Mouse (Mus musculus): ENCODE results near the gene Ppp1r1a.

Ppp1r1a gene

DNA sequence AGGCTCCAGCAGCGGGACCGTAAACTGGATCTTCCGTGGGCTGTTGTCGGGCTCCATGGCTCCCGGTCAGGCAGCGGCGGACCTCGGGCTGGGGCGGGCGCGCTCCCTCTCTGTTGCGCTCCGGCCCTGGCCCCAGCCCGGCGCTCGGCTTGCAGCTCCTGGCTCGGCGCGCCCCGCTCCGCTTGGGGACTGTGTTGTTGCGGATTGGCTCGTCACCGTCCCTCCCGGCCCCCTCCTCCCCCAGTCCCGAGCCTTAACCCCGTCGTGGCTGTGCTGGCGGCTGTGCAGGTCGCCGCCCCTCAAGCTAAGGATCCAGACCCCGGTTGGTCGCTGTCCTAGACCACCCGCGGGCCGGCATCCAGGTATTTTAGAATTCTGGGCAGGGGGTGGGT is at the start of gene Ppp1r1a:
Gene Ppp1r1a (minus strand): TSS at position 182 of the 392 bp plus-strand sequence.
- DNase-seq (ENCODE audit: low spot score) = no peak

GRCm38 (mm10) chr15:103585876-103586275 is 48.1 kb upstream of the Ppp1r1a start:
- no peak for DNase-seq (ENCODE audit: low spot score)

DNA sequence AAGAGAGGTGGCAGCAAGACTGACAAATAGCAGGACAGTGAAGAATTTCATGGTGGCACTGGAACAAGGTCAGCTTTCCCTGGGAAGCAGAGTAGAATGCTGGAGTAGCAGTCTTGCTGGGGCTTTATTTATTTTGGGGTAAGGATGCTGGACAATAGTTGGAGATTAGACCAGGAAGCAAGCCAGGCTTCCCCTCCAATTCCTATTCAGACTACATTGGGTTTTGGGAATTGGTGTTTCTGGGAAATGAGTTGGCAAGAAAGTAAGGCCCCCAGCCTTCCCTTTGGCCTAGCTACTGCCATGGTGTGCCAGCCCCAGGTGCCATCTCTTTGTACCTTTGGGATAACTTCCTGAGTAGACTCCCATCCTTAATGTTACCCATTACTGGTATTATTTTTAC is 27.2 kb upstream of the Ppp1r1a start, which contains the start of gene Glycam1:
Gene Glycam1 (minus strand): TSS at position 101 of the 400 bp plus-strand sequence.
- DNase-seq (ENCODE audit: low spot score) = no peak

GRCm38 (mm10) chr15:103552096-103552690 is 14.4 kb upstream of the Ppp1r1a start:
- DNase-seq (ENCODE audit: low spot score) = no peak

- DNase-seq (ENCODE audit: low spot score) = no peak
Measured at GRCm38 (mm10) chr15:103551053-103551452, 13.2 kb upstream of the Ppp1r1a start.

- DNase-seq (ENCODE audit: low spot score) = no peak
Measured at GRCm38 (mm10) chr15:103549475-103549874, 11.7 kb upstream of the Ppp1r1a start.

- DNase-seq (ENCODE audit: low spot score) = no peak
Measured at GRCm38 (mm10) chr15:103547983-103548382, 10.2 kb upstream of the Ppp1r1a start.

DNA sequence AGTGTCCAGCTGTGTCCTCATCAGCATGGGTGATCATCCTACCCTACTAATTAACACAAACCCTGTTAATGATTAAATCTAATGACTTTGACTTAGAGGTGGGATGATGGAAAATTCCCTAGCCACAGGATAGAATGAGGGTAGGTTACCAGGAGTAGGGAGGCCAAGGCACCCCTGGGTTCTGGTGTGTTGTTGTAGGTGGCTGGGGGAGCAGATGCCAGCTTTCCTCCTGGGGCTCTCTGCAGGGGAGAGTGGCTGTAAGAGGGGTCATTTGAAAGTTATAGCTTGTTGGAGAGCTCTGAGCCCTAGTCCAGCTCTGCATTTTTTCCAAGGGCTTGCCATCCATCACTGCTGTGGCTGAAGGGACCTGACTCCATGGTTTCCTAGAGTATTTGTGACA is 4.7 kb upstream of the Ppp1r1a start:
- no peak for DNase-seq (ENCODE audit: low spot score)

DNA sequence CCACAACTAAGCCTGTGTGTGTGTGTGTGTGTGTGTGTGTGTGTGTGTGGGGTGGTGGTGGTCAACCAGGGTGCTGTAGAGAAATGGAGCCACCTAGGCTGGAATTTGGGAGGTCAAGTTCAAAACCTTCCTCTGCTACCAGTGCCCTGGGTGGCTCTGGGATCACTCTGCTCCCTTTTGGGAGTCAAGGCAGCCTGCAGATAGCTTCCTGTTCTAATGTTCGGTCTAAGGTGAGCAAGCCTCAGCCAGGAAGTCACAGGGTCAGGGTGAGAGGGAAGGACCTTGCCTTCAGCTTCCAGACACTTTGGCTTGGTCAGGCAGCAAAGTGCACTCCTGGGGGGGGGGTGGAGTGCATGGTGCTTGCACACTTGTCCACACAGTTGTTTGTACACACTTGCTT is 2.8 kb upstream of the Ppp1r1a start:
- no peak for DNase-seq (ENCODE audit: low spot score)

DNA sequence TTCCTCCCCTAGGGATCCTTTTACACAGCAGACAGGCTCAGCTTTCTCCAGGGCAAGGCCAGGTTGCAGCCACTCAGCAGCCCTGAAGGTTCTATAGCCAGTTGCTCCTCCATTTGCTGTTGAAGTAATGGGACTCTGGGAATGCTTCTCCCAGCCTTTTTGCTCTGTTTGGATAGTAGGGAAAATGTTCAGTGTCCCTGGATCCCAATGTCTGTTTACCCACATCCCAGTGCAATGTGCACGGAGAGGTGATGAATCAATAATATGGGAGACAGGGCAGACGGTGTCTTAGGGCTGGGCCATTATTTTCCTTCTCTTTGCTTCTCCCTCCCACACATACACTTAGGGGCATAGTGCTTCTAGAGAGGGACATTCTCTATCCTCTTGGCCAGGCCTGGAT is 1.5 kb upstream of the Ppp1r1a start:
- no peak for DNase-seq (ENCODE audit: low spot score)

DNA sequence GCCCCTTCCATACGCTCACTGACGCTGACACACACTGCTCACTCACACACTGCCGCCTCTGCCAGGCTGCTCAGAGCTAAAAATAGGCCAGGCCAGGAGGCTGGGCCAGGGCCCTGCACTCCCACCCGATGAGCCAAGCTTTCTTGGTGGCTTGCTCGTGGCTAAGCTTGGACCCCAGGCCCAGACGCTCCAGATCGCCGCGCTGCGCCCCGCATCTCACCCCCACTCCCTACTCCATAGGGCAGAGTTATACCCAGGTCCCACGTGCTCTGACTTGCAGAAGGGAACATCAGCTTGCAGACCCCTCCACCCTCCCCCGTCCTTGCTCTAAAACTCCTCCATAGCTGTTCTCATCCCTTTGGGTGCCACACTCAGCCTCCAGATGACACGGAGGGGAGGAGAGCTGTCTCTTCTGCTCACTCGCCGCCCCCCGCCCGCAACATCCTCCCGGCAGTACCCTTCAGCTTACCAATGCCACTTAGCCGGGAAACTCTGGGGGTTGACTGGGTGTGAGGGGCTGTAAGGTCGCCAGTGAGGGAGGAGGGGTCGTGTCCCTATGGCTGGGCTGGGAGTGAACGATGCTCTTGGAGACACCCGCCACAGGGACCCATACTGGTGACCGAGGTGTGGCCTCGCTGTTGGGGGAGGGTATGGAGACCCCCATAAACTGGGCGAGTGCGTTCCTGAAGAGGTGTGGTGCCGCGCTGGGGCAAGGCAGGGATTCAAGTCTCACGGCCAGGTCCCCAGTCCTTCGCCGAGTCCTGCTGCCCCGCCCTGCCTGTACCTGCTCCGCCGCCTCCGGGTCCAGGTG is 587 bp downstream of the Ppp1r1a start:
- no peak for DNase-seq (ENCODE audit: low spot score)

DNA sequence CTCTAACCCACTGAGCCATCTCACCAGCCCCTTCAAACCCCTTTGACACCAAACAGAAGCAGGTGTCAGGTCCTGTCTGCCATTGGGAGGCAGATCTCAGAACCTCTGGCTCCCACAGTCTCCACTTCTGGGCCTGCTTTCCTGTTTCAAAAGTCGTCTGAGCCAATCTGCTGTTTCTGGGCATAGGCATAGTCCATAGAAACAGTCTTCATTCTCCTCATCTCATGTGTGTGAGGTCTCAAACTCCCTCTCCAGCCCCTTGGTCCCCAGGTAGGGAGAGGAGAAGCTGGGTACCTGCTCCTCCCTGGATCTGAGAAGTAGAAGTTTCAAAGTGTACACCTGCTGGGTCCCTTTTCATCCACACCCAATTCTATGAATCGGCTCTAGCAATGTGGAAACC is 1.3 kb downstream of the Ppp1r1a start:
- DNase-seq (ENCODE audit: low spot score) = no peak

GRCm38 (mm10) chr15:103535786-103536185 is 2.0 kb downstream of the Ppp1r1a start:
- no peak for DNase-seq (ENCODE audit: low spot score)

DNA sequence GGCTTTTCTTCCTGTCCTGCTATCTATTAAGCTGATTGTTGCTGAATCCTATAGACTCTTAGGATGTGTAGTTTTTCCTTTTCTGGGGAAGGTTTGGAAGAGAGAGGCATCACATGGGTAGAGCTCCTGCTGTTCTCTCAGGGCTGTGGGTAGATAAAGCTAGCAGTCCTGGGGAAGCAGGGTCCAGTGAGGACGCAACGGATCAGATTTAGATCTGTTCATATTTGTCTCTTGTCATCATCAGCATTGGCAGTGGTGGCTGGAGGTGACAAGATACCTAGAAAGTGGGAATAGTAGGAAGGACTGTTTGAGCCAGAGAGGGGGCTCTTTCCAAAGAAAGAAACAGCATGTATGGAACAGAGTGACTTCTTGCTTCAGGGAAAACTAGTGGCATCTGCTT is 2.8 kb downstream of the Ppp1r1a start:
- DNase-seq (ENCODE audit: low spot score) = no peak

GRCm38 (mm10) chr15:103534054-103534620 is 3.7 kb downstream of the Ppp1r1a start:
- DNase-seq (ENCODE audit: low spot score) = no peak

GRCm38 (mm10) chr15:103530372-103530771 is 7.4 kb downstream of the Ppp1r1a start:
- no peak for DNase-seq (ENCODE audit: low spot score)

- DNase-seq (ENCODE audit: low spot score) = no peak
Measured at GRCm38 (mm10) chr15:103523156-103523555, 14.6 kb downstream of the Ppp1r1a start.

DNA sequence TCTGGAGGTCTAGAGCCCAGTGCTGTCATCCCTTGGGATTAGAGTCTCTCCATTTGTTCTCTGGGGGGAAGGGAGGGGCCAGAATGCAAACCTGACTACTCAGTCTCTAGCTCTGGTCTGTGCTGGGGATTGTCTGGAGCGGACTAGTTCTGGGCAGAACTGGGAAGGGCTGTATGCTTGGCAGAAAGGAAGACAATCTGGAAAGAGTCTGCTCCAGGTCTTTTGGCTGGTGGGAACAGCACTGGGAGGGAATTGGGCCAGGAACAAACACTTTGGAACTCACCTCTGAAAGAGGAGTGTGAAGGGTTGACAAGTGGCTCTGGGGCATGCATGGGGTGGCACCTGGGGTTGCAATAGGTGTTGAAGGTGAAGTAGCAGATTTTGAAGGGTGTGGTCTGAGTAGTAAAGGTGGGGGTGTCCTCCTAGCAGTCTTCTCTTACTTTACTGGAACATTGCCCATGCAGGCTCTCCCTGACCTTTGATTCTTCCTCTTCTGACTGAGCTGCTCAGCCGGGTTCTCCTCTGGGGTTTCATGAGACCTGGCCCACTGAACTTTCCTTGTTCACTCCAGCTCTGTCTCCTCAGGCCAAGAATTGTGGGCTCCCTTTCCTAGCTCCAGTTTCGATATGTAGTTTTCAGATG is 15.2 kb downstream of the Ppp1r1a start:
- no peak for DNase-seq (ENCODE audit: low spot score)

DNA sequence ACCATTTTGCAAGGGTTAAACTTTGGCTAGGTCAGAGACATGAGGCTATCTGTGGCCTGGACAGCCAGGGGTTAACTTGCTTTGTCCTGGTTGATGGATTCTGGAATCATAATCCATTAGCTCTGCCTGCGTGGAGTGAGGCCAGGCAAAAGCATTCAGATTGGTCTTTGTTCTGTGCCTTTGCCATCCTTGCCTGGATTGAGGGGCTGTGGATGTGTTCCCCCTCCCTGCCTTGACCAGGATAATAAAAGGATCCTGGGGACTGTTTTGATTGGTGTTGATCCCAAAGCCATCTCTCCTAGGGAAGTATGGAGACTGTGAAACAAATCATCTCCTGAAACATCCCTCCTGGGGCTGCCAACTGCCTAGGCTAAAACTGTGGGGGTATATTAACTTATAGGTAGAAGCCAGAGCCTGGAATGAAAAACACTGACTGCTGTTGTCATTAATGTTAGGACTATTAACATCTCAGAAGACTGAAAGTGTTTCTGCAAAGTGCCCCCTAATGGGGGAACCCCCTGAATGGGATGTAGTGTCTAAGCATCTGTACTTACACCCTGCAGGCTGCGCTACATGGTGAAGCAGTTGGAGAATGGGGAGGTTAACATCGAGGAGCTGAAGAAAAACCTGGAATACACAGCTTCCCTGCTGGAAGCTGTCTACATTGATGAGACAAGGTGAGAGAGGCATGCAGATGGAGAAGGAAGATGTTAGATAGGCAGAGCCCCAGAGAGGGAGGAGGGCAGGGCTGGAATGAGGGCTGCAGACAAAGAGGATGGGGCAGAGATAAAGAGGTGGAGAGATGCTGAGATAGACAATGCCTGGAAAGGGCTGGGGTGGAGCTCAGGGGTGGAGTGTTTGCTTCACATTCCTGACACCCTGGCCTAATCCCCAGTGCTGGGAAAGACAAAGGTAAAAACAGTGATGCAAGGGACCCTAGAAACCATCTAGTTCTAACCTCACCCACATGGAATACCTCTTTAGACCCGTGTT is 18.1 kb downstream of the Ppp1r1a start:
- DNase-seq (ENCODE audit: low spot score) = no peak

- DNase-seq (ENCODE audit: low spot score) = no peak
Measured at GRCm38 (mm10) chr15:103518600-103519385, 19.0 kb downstream of the Ppp1r1a start.

DNA sequence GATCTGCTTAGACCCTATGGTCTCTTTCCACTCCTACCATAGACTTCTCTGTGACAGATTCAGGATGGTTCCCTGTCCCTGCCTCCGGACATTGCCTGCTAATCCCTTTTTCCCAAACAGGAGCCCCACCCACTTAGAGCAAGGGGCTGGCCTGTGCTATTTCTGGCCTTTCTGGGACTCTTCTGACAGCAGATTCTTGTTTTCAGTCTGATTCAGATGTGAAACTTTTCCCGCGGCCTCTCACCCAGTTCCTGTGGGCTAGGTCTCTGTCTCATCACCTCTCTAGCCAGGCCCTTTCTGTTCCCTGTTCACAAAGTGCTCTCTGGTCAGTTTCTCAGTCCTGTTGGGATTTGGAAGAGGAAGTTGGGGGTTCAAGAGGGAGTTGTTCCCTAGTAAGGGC is 22.9 kb downstream of the Ppp1r1a start:
- no peak for DNase-seq (ENCODE audit: low spot score)

Measured in left cerebral cortex, adult 11 months (tissue).